Mouse (Mus musculus) frontal cortex, adult (tissue): ENCODE measurements around the gene Samd9l.
"Not testable (repeated sequence)": the region's sequence is repeated elsewhere in the genome, so short reads cannot be mapped to it uniquely, and the experiment has no call there.

ENCODE experiments used
- ATAC-seq: cut with Nextera tagmentation; 2 replicates; pipeline ENCODE4 v1.9.2; 2017; ENCODE audit warnings: mild to moderate bottlenecking, moderate library complexity, mixed read lengths; ENCODE audit not compliant: low TSS enrichment

The Samd9l gene

DNA sequence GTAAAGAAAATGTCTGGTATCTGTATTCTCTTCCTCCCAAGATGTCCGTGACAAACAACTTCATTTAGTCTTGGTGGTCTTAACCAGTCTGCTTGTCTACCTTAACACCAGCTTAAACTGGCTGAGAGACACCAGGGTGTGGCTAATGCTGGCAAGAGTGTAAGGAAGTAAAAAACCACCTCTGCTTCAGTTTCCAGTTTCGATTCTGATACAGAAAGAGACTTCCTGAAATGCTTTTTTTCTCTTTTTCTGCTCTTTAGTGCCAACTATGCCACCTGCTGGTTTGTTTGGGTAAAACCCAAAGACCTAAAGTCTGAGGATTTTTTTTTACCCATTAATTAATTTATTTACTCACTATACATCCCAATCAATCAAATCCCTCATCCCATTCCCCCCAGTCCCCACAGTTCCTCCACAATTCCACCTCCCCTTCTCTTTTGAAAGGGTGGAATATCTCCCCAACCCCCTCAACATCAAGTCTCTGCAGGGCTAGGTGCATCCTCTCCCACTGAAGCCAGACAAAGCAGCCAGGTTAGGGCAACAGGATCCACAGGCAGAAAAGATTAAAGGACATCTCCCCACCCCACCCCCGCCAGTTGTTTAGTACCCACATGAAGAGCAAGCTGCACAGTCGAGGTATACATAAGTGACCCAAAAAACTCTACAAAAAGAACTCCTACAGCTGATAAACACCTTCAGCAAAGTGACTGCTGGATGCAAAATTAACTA is at the start of gene Samd9l:
Gene Samd9l, minus strand, starts transcription at position 233 of the 729 bp plus-strand sequence.
- ATAC-seq = peak; percentile 87

DNA sequence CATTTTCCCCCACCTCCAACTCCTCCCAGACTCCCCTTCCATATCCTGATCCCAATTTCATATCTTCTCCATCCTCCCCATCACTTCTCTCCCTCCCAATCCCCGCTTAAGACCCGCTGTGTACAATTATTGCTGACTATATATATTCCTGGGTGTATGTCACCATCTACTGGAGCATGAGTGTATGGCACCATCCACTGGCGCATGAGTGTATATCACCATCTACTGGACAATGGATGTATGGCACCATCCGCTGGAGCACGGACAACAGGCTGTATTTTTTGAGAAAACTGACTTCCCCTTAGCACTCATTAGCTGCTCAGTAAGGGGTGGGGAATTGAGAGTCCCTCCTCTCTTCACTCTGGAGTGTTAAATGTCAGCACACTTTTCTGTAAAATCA is 48.0 kb upstream of the Samd9l start:
- ATAC-seq = peak; percentile 94

DNA sequence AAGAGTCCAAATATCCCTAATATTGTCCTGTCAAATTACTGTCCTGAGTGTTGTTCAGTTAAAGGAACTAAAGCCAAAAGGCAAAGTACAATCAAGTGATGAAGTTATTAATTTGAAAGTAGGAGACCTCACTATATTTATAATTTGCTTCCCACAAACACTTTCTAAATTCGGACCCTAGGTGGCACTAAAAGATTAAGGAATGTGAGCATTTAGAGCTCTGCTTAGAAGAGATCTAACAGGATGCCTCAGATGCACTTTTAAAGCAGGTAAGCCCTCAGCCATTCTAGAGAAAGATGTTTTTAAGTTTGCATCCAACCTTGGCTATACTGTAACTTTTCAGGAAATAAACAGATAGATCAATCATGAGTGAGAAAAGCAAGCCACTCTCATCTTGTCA is 44.5 kb upstream of the Samd9l start:
- 0 out of 2 replicates have a peak, but pooled peaks have one; percentile 47 for ATAC-seq

DNA sequence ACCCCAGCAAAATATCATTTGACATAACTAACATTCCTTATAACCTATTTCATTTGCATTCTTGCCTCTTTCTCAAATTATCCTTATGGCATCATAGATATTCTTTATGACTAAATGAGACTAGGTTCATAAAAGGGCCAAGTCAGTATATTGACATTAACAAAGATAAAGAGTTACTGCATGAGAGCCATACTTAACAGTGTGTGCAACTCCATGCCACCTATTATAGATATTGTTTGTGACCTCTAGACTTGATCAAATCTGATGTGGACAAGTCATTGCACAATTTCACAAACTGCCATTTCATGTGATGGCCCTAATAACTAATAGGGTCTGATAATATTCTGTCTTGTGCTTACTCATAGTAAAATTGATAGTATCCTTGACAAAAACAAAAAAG is 36.7 kb upstream of the Samd9l start:
- ATAC-seq = no peak

DNA sequence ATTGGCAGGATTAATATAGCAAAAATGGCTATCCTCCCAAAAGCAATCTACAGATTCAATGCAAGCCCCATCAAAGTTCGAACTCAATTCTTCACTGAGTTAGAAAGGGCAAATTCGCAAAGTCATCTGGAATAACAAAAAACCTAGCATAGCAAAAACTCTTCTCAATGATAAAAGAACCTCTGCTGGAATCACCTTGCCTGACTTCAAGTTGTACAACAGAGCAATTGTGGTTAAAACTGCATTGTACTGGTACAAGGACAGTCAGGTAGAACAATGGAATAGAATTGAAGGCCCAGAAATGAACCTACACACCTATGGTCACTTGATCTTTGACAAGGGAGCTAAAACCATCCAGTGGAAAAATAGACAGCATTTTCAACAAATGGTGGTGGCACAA is 31.6 kb upstream of the Samd9l start:
- ATAC-seq = not testable (repeated sequence)

DNA sequence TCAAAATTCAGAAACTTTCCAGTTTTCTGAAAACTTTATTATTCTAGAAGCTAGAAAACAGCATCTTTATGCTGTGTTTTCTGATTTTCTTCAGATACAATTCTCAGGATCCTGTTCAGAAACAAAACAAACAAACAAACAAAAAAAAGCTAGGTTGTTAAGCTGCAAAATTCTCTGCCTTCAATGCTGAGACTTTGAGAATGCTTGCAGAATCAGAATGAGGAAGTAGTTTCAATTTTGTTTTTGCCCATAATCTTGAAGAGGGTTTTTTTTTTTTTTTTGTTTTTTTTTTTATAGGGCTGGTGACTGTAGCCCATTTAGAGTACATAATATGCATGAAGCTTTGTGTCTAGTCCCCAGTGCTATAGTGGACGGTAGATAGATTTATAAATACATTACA is 27.7 kb upstream of the Samd9l start:
- no peak for ATAC-seq

DNA sequence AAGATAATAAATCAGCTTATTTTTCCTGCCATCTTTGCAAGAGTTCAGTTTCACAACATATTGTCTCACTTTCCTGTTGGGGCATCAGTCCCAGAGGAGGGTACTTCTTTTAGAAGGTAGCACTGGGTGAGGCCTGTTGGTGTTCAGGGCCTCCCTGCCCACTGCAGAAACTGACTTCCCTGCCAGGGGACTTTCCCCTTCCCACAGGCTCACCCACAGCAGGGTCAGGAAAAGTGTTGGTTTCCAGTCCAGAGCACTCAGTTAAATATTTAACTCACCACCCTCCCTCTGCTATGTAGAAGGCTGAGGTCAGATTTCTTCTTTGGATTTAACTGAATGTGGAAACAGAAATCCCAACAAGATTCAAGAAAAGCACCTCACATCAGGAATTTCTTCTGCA is 26.0 kb upstream of the Samd9l start:
- ATAC-seq = not testable (repeated sequence)

DNA sequence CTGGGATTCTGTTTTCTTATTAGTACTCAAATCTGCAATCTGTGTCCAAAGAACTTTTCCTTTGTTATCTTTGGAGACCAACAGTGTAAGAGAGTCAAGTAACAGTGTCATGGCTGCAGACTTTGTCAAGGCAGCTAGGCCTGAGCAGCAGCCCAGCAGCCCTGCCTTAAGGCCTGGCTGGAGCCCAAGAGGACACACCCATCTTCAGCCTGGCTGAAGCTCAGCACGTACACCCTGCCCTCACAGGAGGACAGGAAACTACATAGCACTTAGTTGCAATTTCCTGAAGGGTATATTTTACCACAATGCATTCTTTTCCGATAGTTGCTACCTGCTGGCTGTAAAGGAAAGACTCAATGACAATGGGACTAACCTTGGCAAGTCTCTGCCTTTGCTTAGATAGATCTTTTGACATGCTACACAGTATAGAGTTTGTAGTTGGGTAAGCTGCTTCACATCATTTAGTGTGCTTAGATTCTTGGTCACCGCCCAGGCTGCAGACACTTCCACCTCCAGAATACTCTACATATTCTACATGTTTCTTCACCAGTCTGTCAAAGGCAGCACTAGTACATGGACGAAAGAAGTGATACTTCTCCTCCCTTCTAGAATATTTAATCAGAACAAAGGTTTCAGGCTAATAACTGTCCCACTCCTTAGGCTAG is 25.4 kb upstream of the Samd9l start:
- peak; percentile 76 for ATAC-seq

DNA sequence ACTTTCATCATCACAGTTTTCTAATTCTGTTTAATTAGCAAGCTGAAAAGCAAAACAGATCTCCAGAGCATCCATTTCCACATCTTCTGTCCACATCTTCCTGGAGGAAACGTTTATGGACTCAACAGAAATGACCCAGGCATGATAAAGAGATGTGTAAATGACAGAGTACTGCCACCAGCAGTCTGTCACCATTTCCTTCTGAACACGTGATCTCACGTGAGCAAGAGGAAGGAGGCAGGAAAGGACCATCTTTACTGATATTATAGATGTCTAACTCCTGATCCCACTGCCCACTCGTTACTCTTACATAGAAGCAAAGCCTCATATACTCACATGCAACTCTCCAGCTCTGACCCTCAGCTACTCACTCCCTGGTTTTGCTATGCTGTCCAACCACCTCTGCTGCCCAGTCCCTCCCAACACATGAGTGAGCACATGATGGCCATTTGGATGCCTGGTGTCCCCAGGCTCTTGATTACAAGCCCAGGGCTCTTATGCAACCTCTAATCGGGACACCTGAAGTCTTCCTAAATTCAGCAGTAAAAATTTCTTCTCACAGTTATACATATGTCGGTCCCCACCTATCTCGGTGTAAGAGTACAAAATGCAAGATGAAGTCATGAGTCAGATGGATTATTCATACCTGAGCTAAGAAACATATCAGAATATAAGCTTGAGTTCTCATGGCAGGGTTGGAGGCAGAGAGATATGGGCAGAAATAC is 2.0 kb downstream of the Samd9l start:
- not testable (repeated sequence) for ATAC-seq

DNA sequence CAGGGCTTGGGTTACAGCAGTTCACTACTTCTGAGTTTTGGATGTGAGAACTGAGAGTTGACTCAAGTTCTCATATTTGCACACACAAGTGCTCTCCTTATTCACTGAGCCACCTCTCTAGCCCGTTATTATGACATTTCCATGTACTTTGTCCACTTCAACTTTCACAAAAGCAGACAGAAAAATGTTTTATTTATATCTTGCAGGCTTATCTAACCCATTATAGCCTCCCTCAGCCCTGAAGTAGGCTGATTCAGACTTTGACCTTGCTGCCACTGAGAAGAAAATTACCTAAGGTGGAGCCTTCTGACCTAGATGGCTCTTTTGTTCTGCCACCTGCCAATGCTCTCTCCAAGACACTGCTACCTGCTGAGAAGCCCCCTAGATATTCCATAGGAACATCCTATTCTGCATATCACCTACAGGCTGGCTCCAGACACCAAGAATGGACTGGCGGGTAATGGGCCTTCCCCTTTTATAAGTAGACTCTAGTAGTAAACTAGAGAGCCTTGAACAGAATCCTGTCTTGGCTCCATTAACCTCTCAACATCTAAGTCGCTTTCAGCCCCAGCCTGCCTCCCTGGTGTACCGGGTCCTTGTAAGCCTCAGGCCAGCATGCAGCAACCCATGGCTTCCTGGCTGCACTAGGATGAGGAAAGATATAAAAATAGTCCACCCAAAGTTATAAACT is 3.3 kb downstream of the Samd9l start:
- not testable (repeated sequence) for ATAC-seq

DNA sequence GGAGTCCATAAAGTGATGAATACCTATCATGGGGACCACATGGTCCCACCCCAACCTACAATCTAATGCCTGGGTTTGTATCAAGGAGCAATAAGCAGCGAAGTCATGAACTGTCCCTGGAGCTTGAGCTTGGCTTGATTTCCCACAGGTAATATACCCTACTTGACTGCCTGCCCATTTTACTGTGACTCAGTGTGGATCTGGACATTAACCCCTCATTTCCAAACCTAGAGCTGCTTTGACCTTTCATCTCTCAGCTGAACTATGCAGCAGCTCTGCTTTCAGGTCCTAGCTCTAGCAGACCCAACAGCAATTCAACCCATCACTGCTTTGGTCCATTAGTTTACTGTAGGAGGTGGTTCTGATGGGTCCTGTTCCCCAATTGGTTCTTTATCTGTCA is 9.4 kb downstream of the Samd9l start:
- no peak for ATAC-seq

DNA sequence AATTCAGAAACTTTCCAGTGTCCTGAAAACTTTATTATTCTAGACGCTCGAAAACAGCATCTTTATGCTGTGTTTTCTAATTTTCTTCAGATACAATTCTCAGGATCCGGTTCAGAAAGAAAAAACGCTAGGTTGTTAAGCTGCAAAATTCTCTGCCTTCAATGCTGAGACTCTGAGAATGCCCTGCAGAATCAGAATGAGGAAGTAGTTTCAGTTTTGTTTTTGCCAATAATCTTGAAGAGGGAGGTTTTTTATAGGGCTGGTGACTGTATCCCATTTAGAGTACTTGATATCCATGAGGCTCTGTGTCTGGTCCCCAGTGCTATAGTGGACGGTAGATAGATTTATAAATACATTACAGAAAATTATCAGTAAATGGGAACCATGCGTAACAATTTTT is 12.8 kb downstream of the Samd9l start:
- no peak for ATAC-seq

DNA sequence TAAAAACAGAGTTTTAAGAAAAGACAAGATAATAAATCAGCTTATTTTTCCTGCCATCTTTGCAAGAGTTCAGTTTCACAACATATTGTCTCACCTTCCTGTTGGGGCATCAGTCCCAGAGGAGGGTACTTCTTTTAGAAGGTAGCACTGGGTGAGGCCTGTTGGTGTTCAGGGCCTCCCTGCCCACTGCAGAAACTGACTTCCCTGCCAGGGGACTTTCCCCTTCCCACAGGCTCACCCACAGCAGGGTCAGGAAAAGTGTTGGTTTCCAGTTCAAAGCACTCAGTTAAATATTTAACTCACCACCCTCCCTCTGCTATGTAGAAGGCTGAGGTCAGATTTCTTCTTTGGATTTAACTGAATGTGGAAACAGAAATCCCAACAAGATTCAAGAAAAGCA is 14.6 kb downstream of the Samd9l start:
- not testable (repeated sequence) for ATAC-seq

DNA sequence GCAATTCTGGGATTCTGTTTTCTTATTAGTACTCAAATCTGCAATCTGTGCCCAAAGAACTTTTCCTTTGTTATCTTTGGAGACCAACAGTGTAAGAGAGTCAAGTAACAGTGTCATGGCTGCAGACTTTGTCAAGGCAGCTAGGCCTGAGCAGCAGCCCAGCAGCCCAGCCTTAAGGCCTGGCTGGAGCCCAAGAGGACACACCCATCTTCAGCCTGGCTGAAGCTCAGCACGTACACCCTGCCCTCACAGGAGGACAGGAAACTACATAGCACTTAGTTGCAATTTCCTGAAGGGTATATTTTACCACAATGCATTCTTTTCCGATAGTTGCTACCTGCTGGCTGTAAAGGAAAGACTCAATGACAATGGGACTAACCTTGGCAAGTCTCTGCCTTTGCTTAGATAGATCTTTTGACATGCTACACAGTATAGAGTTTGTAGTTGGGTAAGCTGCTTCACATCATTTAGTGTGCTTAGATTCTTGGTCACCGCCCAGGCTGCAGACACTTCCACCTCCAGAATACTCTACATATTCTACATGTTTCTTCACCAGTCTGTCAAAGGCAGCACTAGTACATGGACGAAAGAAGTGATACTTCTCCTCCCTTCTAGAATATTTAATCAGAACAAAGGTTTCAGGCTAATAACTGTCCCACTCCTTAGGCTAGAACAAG is 15.1 kb downstream of the Samd9l start:
- ATAC-seq = peak; percentile 82

DNA sequence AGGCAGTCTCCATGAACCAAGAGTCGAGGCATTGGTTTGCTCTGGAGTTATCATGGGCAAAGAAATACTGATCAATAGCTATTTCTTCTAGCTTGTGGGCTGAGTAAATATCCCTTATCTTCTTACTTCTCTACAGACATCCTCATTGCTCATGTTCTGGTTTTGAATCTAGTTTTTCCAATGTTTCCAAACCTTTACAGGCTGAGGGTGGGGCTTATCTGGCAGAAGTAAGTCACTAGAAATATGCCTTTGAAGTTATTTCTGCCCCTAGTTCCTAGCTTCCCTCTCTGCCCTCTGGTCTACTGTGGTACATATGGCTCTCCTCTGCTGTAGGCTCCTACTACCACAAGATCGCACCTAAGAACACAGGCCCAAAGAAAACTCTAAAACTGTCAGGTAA is 20.2 kb downstream of the Samd9l start:
- ATAC-seq = no peak

DNA sequence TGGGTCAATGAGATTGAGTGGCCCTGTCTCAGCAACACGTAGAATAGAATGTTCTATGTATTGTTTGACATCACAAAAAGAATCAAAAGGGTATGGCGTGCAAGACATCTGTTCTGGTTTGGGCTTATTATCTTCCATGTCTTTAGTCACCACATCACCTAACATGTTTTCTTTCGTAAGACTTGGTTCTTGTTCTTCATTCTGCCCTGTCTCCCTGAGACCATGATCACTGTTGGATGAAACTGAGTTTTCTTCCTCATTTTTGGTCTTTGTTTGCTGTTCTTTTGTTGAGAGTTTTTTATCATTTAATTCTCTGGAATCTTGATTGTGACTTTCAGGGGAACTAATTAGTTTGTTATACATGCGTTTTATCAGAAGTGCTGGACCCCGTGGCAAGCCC is 22.7 kb downstream of the Samd9l start:
- no peak for ATAC-seq

DNA sequence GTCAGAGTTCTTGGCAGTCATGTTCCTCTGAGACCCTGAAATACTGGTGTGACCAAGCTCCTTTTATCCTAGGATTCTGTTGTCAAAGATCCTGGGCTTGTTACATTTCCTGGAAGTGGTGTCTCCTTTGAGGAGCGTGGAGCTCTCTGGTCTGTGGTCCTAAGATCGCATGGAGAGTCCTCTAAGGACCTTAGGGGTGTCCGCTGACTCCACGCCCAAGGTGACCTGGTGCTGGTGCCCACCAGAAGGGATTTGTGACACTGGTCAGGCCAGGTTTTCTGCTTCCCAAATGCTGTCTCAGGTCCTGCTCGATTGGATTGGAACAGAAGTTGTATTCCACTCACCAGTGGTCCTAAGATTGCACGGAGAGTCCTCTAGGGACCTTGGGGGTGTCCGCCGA is 29.8 kb downstream of the Samd9l start:
- ATAC-seq = no peak

DNA sequence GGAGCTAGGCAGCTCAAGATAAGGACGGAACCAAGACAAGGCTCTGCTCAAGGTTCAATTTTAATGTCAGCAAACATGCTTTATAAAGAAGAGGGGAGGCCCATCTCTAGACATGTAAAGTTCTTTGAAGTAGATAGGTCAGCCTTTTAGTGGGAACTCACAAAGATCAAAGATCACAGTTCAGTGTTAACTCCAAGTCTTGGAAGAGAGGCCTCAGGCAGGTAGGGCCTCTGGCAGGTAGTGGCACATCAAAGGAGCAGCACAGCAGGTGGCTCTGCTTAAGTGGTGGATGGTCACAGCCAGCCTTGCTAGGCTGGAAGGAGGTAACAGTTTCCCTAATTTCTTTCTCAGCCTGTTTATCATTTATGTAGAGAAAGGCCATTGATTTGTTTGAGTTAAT is 33.8 kb downstream of the Samd9l start:
- not testable (repeated sequence) for ATAC-seq

DNA sequence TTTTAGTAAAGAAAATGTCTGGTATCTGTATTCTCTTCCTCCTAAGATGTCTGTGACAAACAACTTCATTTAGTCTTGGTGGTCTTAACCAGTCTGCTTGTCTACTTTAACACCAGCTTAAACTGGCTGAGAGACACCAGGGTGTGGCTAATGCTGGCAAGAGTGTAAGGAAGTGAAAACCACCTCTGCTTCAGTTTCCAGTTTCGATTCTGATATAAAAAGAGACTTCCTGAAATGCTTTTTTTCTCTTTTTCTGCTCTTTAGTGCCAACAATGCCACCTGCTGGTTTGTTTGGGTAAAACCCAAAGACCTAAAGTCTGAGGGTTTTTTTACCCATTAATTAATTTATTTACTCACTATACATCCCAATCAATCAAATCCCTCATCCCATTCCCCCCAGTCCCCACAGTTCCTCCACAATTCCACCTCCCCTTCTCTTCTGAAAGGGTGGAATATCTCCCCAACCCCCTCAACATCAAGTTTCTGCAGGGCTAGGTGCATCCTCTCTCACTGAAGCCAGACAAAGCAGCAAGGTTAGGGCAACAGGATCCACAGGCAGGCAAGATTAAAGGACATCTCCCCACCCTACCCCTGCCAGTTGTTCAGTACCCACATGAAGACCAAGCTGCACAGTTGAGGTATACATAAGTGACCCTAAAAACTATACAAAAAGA is 53.3 kb downstream of the Samd9l start:
- ATAC-seq = peak; percentile 55; the same call in 1 of the 2 replicates

DNA sequence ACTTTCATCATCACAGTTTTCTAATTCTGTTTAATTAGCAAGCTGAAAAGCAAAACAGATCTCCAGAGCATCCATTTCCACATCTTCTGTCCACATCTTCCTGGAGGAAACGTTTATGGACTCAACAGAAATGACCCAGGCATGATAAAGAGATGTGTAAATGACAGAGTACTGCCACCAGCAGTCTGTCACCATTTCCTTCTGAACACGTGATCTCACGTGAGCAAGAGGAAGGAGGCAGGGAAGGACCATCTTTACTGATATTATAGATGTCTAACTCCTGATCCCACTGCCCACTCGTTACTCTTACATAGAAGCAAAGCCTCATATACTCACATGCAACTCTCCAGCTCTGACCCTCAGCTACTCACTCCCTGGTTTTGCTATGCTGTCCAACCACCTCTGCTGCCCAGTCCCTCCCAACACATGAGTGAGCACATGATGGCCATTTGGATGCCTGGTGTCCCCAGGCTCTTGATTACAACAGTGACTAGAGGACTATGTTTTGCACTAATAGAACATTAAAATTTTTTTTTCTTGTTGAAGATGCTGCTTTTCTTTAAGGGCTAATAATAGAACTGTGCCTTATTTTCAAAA is 54.2 kb downstream of the Samd9l start:
- not testable (repeated sequence) for ATAC-seq
